Mouse (Mus musculus) CD8-positive naive resting alpha-beta T cell, adult 2 months (primary cell): Measurements from ENCODE around the gene Abca8a.

Experiments
- DNase-seq, 2 experiments: peaks; one replicate each; pipeline ENCODE4 v3.0.0; 2022; ENCODE audit warnings: low read depth in 2 of 2, low spot score in 2 of 2

Abca8a gene

GRCm38 (mm10) chr11:110095858-110096257 lies at the start of gene Abca8a:
Abca8a (minus strand) TSS chr11:110095978.
- DNase-seq = no peak

GRCm38 (mm10) chr11:110145421-110145820 lies 49.6 kb upstream of the Abca8a start:
- no peak for DNase-seq

- DNase-seq = no peak
Observed at GRCm38 (mm10) chr11:110130760-110131159, 35.0 kb upstream of the Abca8a start.

- DNase-seq = no peak
Observed at GRCm38 (mm10) chr11:110111137-110111536, 15.4 kb upstream of the Abca8a start.

GRCm38 (mm10) chr11:110101437-110101836 lies 5.7 kb upstream of the Abca8a start:
- DNase-seq = no peak

GRCm38 (mm10) chr11:110098901-110099300 lies 3.1 kb upstream of the Abca8a start:
- no peak for DNase-seq

- no peak for DNase-seq
Observed at GRCm38 (mm10) chr11:110097465-110097864, 1.7 kb upstream of the Abca8a start.

- no peak for DNase-seq
Observed at GRCm38 (mm10) chr11:110094846-110095380, 865 bp downstream of the Abca8a start.

- no peak for DNase-seq
Observed at GRCm38 (mm10) chr11:110094236-110094635, 1.5 kb downstream of the Abca8a start.

GRCm38 (mm10) chr11:110091328-110091727 lies 4.5 kb downstream of the Abca8a start:
- DNase-seq = no peak

GRCm38 (mm10) chr11:110072158-110072557 lies 23.6 kb downstream of the Abca8a start:
- no peak for DNase-seq

GRCm38 (mm10) chr11:110061032-110061431 lies 34.7 kb downstream of the Abca8a start:
- no peak for DNase-seq

- no peak for DNase-seq
Observed at GRCm38 (mm10) chr11:110060127-110060526, 35.7 kb downstream of the Abca8a start.

- no peak for DNase-seq
Observed at GRCm38 (mm10) chr11:110053681-110054080, 42.1 kb downstream of the Abca8a start.

- no peak for DNase-seq
Observed at GRCm38 (mm10) chr11:110037795-110038194, 58.0 kb downstream of the Abca8a start.

GRCm38 (mm10) chr11:110028913-110029695 lies 66.7 kb downstream of the Abca8a start:
- DNase-seq = no peak

- DNase-seq = no peak
Observed at GRCm38 (mm10) chr11:110010836-110011546, 84.8 kb downstream of the Abca8a start.

- no peak for DNase-seq
Observed at GRCm38 (mm10) chr11:109995624-109996023, 100.2 kb downstream of the Abca8a start, which contains the start of gene Abca8b. Abca8b (minus strand) TSS chr11:109995845.

- no peak for DNase-seq
Observed at GRCm38 (mm10) chr11:109995013-109995412, 100.8 kb downstream of the Abca8a start.

- DNase-seq = no peak
Observed at GRCm38 (mm10) chr11:109994014-109994413, 101.8 kb downstream of the Abca8a start.

GRCm38 (mm10) chr11:109991270-109991669 lies 104.5 kb downstream of the Abca8a start:
- no peak for DNase-seq

GRCm38 (mm10) chr11:109990256-109990655 lies 105.5 kb downstream of the Abca8a start:
- no peak for DNase-seq
